Mouse (Mus musculus) bone marrow, adult 2 months (tissue): ENCODE data around the gene Nrap.

ENCODE experiments used
- CTCF ChIP-seq: fragments of 200-500 bp; IDR thresholded peaks from 2 replicates; pipeline ENCODE4 v1.5.1; 2011; ENCODE audit warnings: low read length, control low read depth; ENCODE audit not compliant: control insufficient read depth, insufficient read depth
- POLR2A ChIP-seq: fragments of 200-500 bp; IDR thresholded peaks from 2 replicates; pipeline ENCODE4 v1.6.1; 2011; ENCODE audit warnings: low read depth, mild to moderate bottlenecking, control low read depth, low read length, borderline replicate concordance; ENCODE audit not compliant: control insufficient read depth

- TF ChIP-seq POLR2A = no peak
- TF ChIP-seq CTCF = no peak
These were observed 43.1 kb downstream of the Nrap start for GRCm38 (mm10) chr19:56346750-56347149.
